Mouse (Mus musculus) gastrocnemius, postnatal 14 days (tissue): ENCODE measurements around the gene Iqschfp. TPM values are rescaled to one million over a fixed set of nuclear protein-coding genes. Genes with fewer than 3 reads are reported as not detected.

Source experiments
- DNase-seq: peaks from one replicate; pipeline ENCODE4 v3.0.0; 2021; ENCODE audit warnings: mixed read lengths
- intact Hi-C: fragments of 180-260 bp; cut with DNase I; formaldehyde crosslinking; loops from one replicate; pipeline ENCODE4 v1.15.1; 2025; ENCODE audit warnings: low total_unique reads
- total RNA-seq, 2 experiments: library from RNA; stranded (reverse); gene quantifications; 2 replicates each; pipeline ENCODE4 v1.2.3; 2021

Iqschfp gene
- total RNA-seq, 2 experiments from 2014 or later: not detected

GRCm38 (mm10) chr3:68575636-68576340, 683.8 kb downstream of the Iqschfp start:
- intact Hi-C loops: no loop called here

GRCm38 (mm10) chr3:68576431-68576830, 684.4 kb downstream of the Iqschfp start:
- DNase-seq: no peak
- intact Hi-C loops: no loop called here

More at GRCm38 (mm10) chr3:68575636-68576340, 683.8 kb downstream of the Iqschfp start:
- DNase-seq: no peak

GRCm38 (mm10) chr3:68576948-68577347, 684.9 kb downstream of the Iqschfp start:
- DNase-seq: no peak
- intact Hi-C loops: no loop called here

GRCm38 (mm10) chr3:68581591-68581990, 689.6 kb downstream of the Iqschfp start:
- no peak for DNase-seq
- intact Hi-C loops: no loop called here

- DNase-seq: no peak
- intact Hi-C loops: no loop called here
Measured at GRCm38 (mm10) chr3:68582103-68582740, 690.2 kb downstream of the Iqschfp start.

- intact Hi-C loops: no loop called here
- no peak for DNase-seq
Measured at GRCm38 (mm10) chr3:68583031-68583693, 691.1 kb downstream of the Iqschfp start.

GRCm38 (mm10) chr3:68583771-68584511, 691.9 kb downstream of the Iqschfp start:
- peak; percentile 67 for DNase-seq
- intact Hi-C loops: no loop called here

- no peak for DNase-seq
- intact Hi-C loops: no loop called here
Measured at GRCm38 (mm10) chr3:68585213-68585612, 693.2 kb downstream of the Iqschfp start.

- DNase-seq: no peak
- intact Hi-C loops: no loop called here
Measured at GRCm38 (mm10) chr3:68586646-68587064, 694.6 kb downstream of the Iqschfp start.

- DNase-seq: no peak
- intact Hi-C loops: no loop called here
Measured at GRCm38 (mm10) chr3:68587567-68588245, 695.7 kb downstream of the Iqschfp start.

GRCm38 (mm10) chr3:68589220-68589840, 697.3 kb downstream of the Iqschfp start:
- no peak for DNase-seq
- intact Hi-C loops: no loop called here

- no peak for DNase-seq
- intact Hi-C loops: no loop called here
Measured at GRCm38 (mm10) chr3:68590436-68590835, 698.4 kb downstream of the Iqschfp start.

- no peak for DNase-seq
- intact Hi-C loops: no loop called here
Measured at GRCm38 (mm10) chr3:68592575-68592974, 700.5 kb downstream of the Iqschfp start.

- no peak for DNase-seq
- intact Hi-C loops: no loop called here
Measured at GRCm38 (mm10) chr3:68593073-68593867, 701.2 kb downstream of the Iqschfp start.

- intact Hi-C loops: no loop called here
- no peak for DNase-seq
Measured at GRCm38 (mm10) chr3:68595316-68595925, 703.4 kb downstream of the Iqschfp start.

- no peak for DNase-seq
- intact Hi-C loops: no loop called here
Measured at GRCm38 (mm10) chr3:68596938-68597337, 704.9 kb downstream of the Iqschfp start.

GRCm38 (mm10) chr3:68602891-68603290, 710.9 kb downstream of the Iqschfp start:
- intact Hi-C loops: no loop called here
- DNase-seq: no peak

GRCm38 (mm10) chr3:68604467-68604866, 712.4 kb downstream of the Iqschfp start:
- DNase-seq: no peak
- intact Hi-C loops: no loop called here
